Mouse (Mus musculus): ENCODE data around the gene Col6a4. TPM values are rescaled to one million over a fixed set of nuclear protein-coding genes. Genes with fewer than 3 reads are reported as not detected.

The Col6a4 gene
- polyA plus RNA-seq (2014; fragmentation: Nextera tagmentation; extraction: Ambion mirVana), result not detected in 2 replicates

- Histone ChIP-seq H3K4me1 (replicated peaks; ENCODE audit: control insufficient read depth, insufficient read depth, low read length) (no peaks in the 10 kb centered on the region), H3K4me3 (ENCODE audit: low read depth, low read length) (no peak within 1 kb of the TSS), H3K4me2 (no peak within 1 kb of the TSS), H3K36me3 (ENCODE audit: control insufficient read depth, insufficient read depth, low read length) (no peaks in the 10 kb centered on the region), H3K9me3 (ENCODE audit: control insufficient read depth, low read length) (no peaks in the 10 kb centered on the region), H3K27ac (ENCODE audit: low read depth, low read length) (no peak within 1 kb of the TSS), H3K9ac (ENCODE audit: low read depth, low read length) (no peak within 1 kb of the TSS), H3K27me3 (replicated peaks; ENCODE audit: control insufficient read depth, insufficient read depth, low read length) (no peaks in the 10 kb centered on the region)
- DNase-seq (ENCODE audit: low spot score), result no peak
- ATAC-seq (replicated peaks; ENCODE audit: low FRiP score), result no peak
- WGBS, result 64% methylated on average over 7 of the region's 7 CpGs
Observed at GRCm38 (mm10) chr9:106096683-106097082, at the start of gene Col6a4. Gene Col6a4 (minus strand): TSS chr9:106096783.

- no peaks in the 10 kb centered on the region for H3K9me3 ChIP-seq (ENCODE audit: control insufficient read depth, low read length)
- no peak overlapping the region for H3K4me3 ChIP-seq (ENCODE audit: low read depth, low read length)
- H3K9ac ChIP-seq (ENCODE audit: low read depth, low read length), result no peak overlapping the region
- H3K4me1 ChIP-seq (replicated peaks; ENCODE audit: control insufficient read depth, insufficient read depth, low read length), result 0 out of 2 replicates have a peak, but pooled peaks cover 4% of the 10 kb centered on the region
- DNase-seq (ENCODE audit: low spot score) (no peak), ATAC-seq (replicated peaks; ENCODE audit: low FRiP score) (no peak)
- no peak overlapping the region for H3K4me2 ChIP-seq
- WGBS, result 56% methylated on average over 2 of the region's 2 CpGs
- H3K27me3 ChIP-seq (replicated peaks; ENCODE audit: control insufficient read depth, insufficient read depth, low read length), result peaks cover 45% of the 10 kb centered on the region
- H3K36me3 ChIP-seq (ENCODE audit: control insufficient read depth, insufficient read depth, low read length), result no peaks in the 10 kb centered on the region
- H3K27ac ChIP-seq (ENCODE audit: low read depth, low read length), result no peak overlapping the region
Observed at GRCm38 (mm10) chr9:106145582-106145981, 49.0 kb upstream of the Col6a4 start.

- DNase-seq (ENCODE audit: low spot score), result no peak
- 0 out of 2 replicates have a peak, but pooled peaks cover 4% of the 10 kb centered on the region for H3K4me1 ChIP-seq (replicated peaks; ENCODE audit: control insufficient read depth, insufficient read depth, low read length)
- WGBS, result 82% methylated on average over 7 of the region's 7 CpGs
- no peak overlapping the region for H3K27ac ChIP-seq (ENCODE audit: low read depth, low read length)
- ATAC-seq (replicated peaks; ENCODE audit: low FRiP score), result no peak
- H3K4me2 ChIP-seq, result no peak overlapping the region
- H3K9ac ChIP-seq (ENCODE audit: low read depth, low read length), result no peak overlapping the region
- H3K4me3 ChIP-seq (ENCODE audit: low read depth, low read length), result no peak overlapping the region
- peaks cover 31% of the 10 kb centered on the region for H3K27me3 ChIP-seq (replicated peaks; ENCODE audit: control insufficient read depth, insufficient read depth, low read length)
- H3K36me3 ChIP-seq (ENCODE audit: control insufficient read depth, insufficient read depth, low read length), result no peaks in the 10 kb centered on the region
- no peaks in the 10 kb centered on the region for H3K9me3 ChIP-seq (ENCODE audit: control insufficient read depth, low read length)
Observed at GRCm38 (mm10) chr9:106144176-106144575, 47.6 kb upstream of the Col6a4 start.

GRCm38 (mm10) chr9:106141955-106142354 is 45.4 kb upstream of the Col6a4 start:
- no peaks in the 10 kb centered on the region for H3K36me3 ChIP-seq (ENCODE audit: control insufficient read depth, insufficient read depth, low read length)
- H3K4me3 ChIP-seq (ENCODE audit: low read depth, low read length), result no peak overlapping the region
- H3K4me2 ChIP-seq, result no peak overlapping the region
- WGBS, result 84% methylated on average over 12 of the region's 12 CpGs
- ATAC-seq (replicated peaks; ENCODE audit: low FRiP score) (no peak), DNase-seq (ENCODE audit: low spot score) (no peak)
- H3K27me3 ChIP-seq (replicated peaks; ENCODE audit: control insufficient read depth, insufficient read depth, low read length), result peaks cover 9% of the 10 kb centered on the region
- no peak overlapping the region for H3K27ac ChIP-seq (ENCODE audit: low read depth, low read length)
- no peak overlapping the region for H3K9ac ChIP-seq (ENCODE audit: low read depth, low read length)
- no peaks in the 10 kb centered on the region for H3K4me1 ChIP-seq (replicated peaks; ENCODE audit: control insufficient read depth, insufficient read depth, low read length)
- H3K9me3 ChIP-seq (ENCODE audit: control insufficient read depth, low read length), result no peaks in the 10 kb centered on the region

- DNase-seq (ENCODE audit: low spot score) (no peak), ATAC-seq (replicated peaks; ENCODE audit: low FRiP score) (no peak)
Observed at GRCm38 (mm10) chr9:106139763-106140162, 43.2 kb upstream of the Col6a4 start.

GRCm38 (mm10) chr9:106137671-106138216 is 41.2 kb upstream of the Col6a4 start:
- Histone ChIP-seq H3K4me1 (replicated peaks; ENCODE audit: control insufficient read depth, insufficient read depth, low read length) (no peaks in the 10 kb centered on the region), H3K27me3 (replicated peaks; ENCODE audit: control insufficient read depth, insufficient read depth, low read length) (no peaks in the 10 kb centered on the region), H3K9ac (ENCODE audit: low read depth, low read length) (no peak overlapping the region), H3K4me2 (no peak overlapping the region), H3K9me3 (ENCODE audit: control insufficient read depth, low read length) (no peaks in the 10 kb centered on the region), H3K4me3 (ENCODE audit: low read depth, low read length) (no peak overlapping the region), H3K36me3 (ENCODE audit: control insufficient read depth, insufficient read depth, low read length) (no peaks in the 10 kb centered on the region), H3K27ac (ENCODE audit: low read depth, low read length) (no peak overlapping the region)
- WGBS, result 69% methylated on average over 10 of the region's 10 CpGs
- ATAC-seq (replicated peaks; ENCODE audit: low FRiP score) (no peak), DNase-seq (ENCODE audit: low spot score) (no peak)

More at GRCm38 (mm10) chr9:106139763-106140162, 43.2 kb upstream of the Col6a4 start:
- Histone ChIP-seq H3K9me3 (ENCODE audit: control insufficient read depth, low read length) (no peaks in the 10 kb centered on the region), H3K27ac (ENCODE audit: low read depth, low read length) (no peak overlapping the region), H3K27me3 (replicated peaks; ENCODE audit: control insufficient read depth, insufficient read depth, low read length) (no peaks in the 10 kb centered on the region), H3K4me2 (no peak overlapping the region), H3K9ac (ENCODE audit: low read depth, low read length) (no peak overlapping the region), H3K4me1 (replicated peaks; ENCODE audit: control insufficient read depth, insufficient read depth, low read length) (no peaks in the 10 kb centered on the region), H3K4me3 (ENCODE audit: low read depth, low read length) (no peak overlapping the region), H3K36me3 (ENCODE audit: control insufficient read depth, insufficient read depth, low read length) (no peaks in the 10 kb centered on the region)
- 73% methylated on average over 10 of the region's 10 CpGs for WGBS

GRCm38 (mm10) chr9:106130250-106130649 is 33.7 kb upstream of the Col6a4 start:
- no peak overlapping the region for H3K27ac ChIP-seq (ENCODE audit: low read depth, low read length)
- WGBS, result 77% methylated on average over 7 of the region's 7 CpGs
- DNase-seq (ENCODE audit: low spot score), result no peak

GRCm38 (mm10) chr9:106129072-106129471 is 32.5 kb upstream of the Col6a4 start:
- H3K9me3 ChIP-seq (ENCODE audit: control insufficient read depth, low read length), result no peaks in the 10 kb centered on the region
- H3K9ac ChIP-seq (ENCODE audit: low read depth, low read length), result no peak overlapping the region
- WGBS, result 53% methylated on average over 2 of the region's 2 CpGs
- no peaks in the 10 kb centered on the region for H3K27me3 ChIP-seq (replicated peaks; ENCODE audit: control insufficient read depth, insufficient read depth, low read length)
- no peaks in the 10 kb centered on the region for H3K4me1 ChIP-seq (replicated peaks; ENCODE audit: control insufficient read depth, insufficient read depth, low read length)
- no peak overlapping the region for H3K27ac ChIP-seq (ENCODE audit: low read depth, low read length)
- no peak for ATAC-seq (replicated peaks; ENCODE audit: low FRiP score)
- no peaks in the 10 kb centered on the region for H3K36me3 ChIP-seq (ENCODE audit: control insufficient read depth, insufficient read depth, low read length)
- DNase-seq (ENCODE audit: low spot score), result no peak
- no peak overlapping the region for H3K4me2 ChIP-seq
- no peak overlapping the region for H3K4me3 ChIP-seq (ENCODE audit: low read depth, low read length)

More at GRCm38 (mm10) chr9:106130250-106130649, 33.7 kb upstream of the Col6a4 start:
- Histone ChIP-seq H3K4me2 (no peak overlapping the region), H3K4me3 (ENCODE audit: low read depth, low read length) (no peak overlapping the region), H3K9ac (ENCODE audit: low read depth, low read length) (no peak overlapping the region), H3K27me3 (replicated peaks; ENCODE audit: control insufficient read depth, insufficient read depth, low read length) (no peaks in the 10 kb centered on the region), H3K9me3 (ENCODE audit: control insufficient read depth, low read length) (no peaks in the 10 kb centered on the region), H3K36me3 (ENCODE audit: control insufficient read depth, insufficient read depth, low read length) (no peaks in the 10 kb centered on the region), H3K4me1 (replicated peaks; ENCODE audit: control insufficient read depth, insufficient read depth, low read length) (no peaks in the 10 kb centered on the region)
- no peak for ATAC-seq (replicated peaks; ENCODE audit: low FRiP score)

GRCm38 (mm10) chr9:106126786-106127251 is 30.2 kb upstream of the Col6a4 start:
- no peak overlapping the region for H3K9ac ChIP-seq (ENCODE audit: low read depth, low read length)
- WGBS, result 66% methylated on average over 2 of the region's 2 CpGs
- no peak for DNase-seq (ENCODE audit: low spot score)

More at GRCm38 (mm10) chr9:106126786-106127251, 30.2 kb upstream of the Col6a4 start:
- H3K9me3 ChIP-seq (ENCODE audit: control insufficient read depth, low read length), result no peaks in the 10 kb centered on the region
- ATAC-seq (replicated peaks; ENCODE audit: low FRiP score), result no peak
- no peaks in the 10 kb centered on the region for H3K4me1 ChIP-seq (replicated peaks; ENCODE audit: control insufficient read depth, insufficient read depth, low read length)
- no peak overlapping the region for H3K27ac ChIP-seq (ENCODE audit: low read depth, low read length)
- no peak overlapping the region for H3K4me3 ChIP-seq (ENCODE audit: low read depth, low read length)
- no peak overlapping the region for H3K4me2 ChIP-seq
- H3K36me3 ChIP-seq (ENCODE audit: control insufficient read depth, insufficient read depth, low read length), result no peaks in the 10 kb centered on the region
- H3K27me3 ChIP-seq (replicated peaks; ENCODE audit: control insufficient read depth, insufficient read depth, low read length), result no peaks in the 10 kb centered on the region
